Mouse (Mus musculus) embryonic fibroblast, embryonic 13.5 days (primary cell): ENCODE data around the gene Moap1. TPM values are rescaled to one million over a fixed set of nuclear protein-coding genes. Genes with fewer than 3 reads are reported as not detected.

Experiments used
- H3K27ac ChIP-seq: 2 replicates; pipeline ENCODE4 v1.5.1; 2012; ENCODE audit warnings: low read length, control low read depth, inconsistent platforms; ENCODE audit not compliant: insufficient read depth
- H3K4me1 ChIP-seq: 2 replicates; pipeline ENCODE4 v1.6.1; 2011; ENCODE audit warnings: low read length; ENCODE audit not compliant: control insufficient read depth, insufficient read depth
- H3K4me3 ChIP-seq: 2 replicates; pipeline ENCODE4 v1.5.1; 2011; ENCODE audit warnings: mild to moderate bottlenecking, control low read depth, low read length; ENCODE audit not compliant: insufficient read depth
- CTCF ChIP-seq: IDR thresholded peaks from 2 replicates; pipeline ENCODE4 v1.5.1; 2011; ENCODE audit warnings: mild to moderate bottlenecking, control low read depth, low read length, moderate library complexity, borderline replicate concordance; ENCODE audit not compliant: insufficient read depth
- POLR2A ChIP-seq: IDR thresholded peaks from 2 replicates; pipeline ENCODE4 v1.6.1; 2011; ENCODE audit warnings: low read depth, mild to moderate bottlenecking, control low read depth, low read length, moderate library complexity
- polyA plus RNA-seq: library from polyadenylated mRNA; stranded (reverse); fragments of >200 nt; gene quantifications from 2 replicates; pipeline ENCODE4 v1.2.4, GENCODE M21; 2011; ENCODE audit warnings: low read depth; ENCODE audit not compliant: missing spikeins, insufficient read length

Moap1 gene
- polyA plus RNA-seq, 1 experiment = 3.3 TPM

DNA sequence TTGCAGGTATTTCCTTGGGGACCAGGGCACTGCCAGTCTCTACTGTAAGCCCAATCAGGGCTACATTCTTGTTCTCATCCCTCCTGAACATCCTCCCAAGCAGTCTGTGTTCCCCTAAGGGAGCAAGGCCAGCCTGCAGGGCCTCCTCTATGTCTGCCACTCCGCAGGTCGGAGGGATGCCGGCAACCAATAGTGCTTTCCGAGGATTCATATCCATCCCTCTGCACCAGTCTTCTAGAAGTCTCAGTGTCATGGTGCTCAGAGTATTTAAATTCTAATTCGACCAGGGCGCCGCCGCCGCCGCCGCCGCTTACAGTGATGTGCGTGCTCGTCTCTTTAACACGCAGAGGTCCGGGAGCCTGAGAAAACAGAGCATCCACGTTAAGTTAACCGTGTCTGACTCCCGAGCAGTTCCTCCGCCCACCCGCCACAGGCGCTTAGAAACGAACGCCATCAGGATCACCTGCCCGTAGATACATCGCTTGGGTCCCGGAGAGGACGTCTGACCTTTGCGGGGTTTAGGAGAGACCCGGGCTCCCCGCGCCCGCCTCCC is 349 bp downstream of the Moap1 start:
- peak overlapping the region; percentile 71 for H3K27ac ChIP-seq
- peaks cover 5% of the 10 kb centered on the region; the same call in 1 of the 2 replicates for H3K4me1 ChIP-seq
- H3K4me3 ChIP-seq = peak overlapping the region; percentile 93
- no peak for TF ChIP-seq POLR2A
- no peak for TF ChIP-seq CTCF

DNA sequence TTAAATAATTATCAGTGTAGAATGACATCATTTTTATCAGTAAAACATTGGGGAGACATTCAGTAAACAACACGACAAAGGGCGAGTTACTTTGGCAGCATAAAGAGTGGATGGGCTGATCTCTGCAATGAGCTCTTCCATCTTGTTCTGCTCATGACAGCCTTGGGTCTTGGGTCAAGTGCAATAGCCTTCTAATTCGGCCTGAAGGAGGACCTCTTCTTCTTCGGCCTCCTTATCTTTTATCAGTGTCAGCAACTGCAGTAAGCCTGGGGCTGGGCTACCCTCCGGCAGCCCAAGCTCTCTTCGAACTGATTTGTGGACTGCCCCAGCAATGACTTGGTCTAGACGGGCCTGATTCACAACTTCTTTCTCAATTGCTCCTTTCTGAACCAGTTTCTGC is 1.4 kb downstream of the Moap1 start:
- no peak overlapping the region for H3K27ac ChIP-seq
- peaks cover 5% of the 10 kb centered on the region; the same call in 1 of the 2 replicates for H3K4me1 ChIP-seq
- H3K4me3 ChIP-seq = no peak overlapping the region
- TF ChIP-seq CTCF = no peak
- TF ChIP-seq POLR2A = no peak

DNA sequence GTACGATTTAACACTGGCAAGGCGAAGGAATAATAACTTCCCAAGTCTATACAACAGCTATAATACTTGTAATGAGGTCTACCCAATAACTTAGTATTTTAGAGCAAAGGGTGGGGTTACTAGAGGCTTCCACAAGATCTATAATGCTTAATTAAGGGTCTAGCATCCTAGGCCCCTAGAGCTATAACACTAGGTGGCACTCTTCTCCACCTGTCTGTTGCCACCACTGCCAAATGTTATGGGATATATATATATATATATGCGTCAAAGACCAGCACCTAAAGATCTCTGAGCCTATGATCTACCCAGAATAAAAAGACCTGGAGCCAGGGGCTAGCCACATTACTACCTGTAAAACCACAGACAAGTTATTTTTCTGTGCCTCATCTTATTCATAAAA is 3.2 kb downstream of the Moap1 start:
- TF ChIP-seq POLR2A = no peak
- H3K27ac ChIP-seq = no peak overlapping the region
- H3K4me3 ChIP-seq = no peak overlapping the region
- peaks cover 5% of the 10 kb centered on the region; the same call in 1 of the 2 replicates for H3K4me1 ChIP-seq

DNA sequence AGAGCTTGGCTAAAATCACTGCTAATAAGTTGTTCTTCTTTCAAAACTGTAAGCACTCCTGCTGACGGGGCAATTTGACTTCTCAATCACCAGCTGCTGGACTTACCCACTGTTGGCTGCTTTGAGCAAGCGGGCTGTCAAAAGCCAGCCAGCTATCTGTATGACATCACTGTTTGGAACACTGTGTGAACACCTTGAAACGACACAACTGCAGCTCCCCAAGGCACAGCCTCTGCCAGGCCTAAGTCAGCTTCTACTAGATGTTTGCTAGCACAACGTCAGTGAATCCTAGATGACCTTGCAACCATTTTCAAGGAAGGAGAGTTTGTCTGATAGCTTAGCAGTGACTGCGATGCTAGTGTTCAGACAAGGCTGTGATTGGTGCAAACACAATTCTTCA is 4.4 kb downstream of the Moap1 start:
- H3K4me1 ChIP-seq = no peaks in the 10 kb centered on the region; the same call in 1 of the 2 replicates

GRCm38 (mm10) chr12:102733381-102733780 is 10.1 kb downstream of the Moap1 start:
- TF ChIP-seq CTCF (peak; percentile 59), POLR2A (no peak)

More for the DNA sequence above, 4.4 kb downstream of the Moap1 start:
- no peak overlapping the region for H3K4me3 ChIP-seq
- no peak overlapping the region for H3K27ac ChIP-seq
- no peak for TF ChIP-seq CTCF
- no peak for TF ChIP-seq POLR2A

DNA sequence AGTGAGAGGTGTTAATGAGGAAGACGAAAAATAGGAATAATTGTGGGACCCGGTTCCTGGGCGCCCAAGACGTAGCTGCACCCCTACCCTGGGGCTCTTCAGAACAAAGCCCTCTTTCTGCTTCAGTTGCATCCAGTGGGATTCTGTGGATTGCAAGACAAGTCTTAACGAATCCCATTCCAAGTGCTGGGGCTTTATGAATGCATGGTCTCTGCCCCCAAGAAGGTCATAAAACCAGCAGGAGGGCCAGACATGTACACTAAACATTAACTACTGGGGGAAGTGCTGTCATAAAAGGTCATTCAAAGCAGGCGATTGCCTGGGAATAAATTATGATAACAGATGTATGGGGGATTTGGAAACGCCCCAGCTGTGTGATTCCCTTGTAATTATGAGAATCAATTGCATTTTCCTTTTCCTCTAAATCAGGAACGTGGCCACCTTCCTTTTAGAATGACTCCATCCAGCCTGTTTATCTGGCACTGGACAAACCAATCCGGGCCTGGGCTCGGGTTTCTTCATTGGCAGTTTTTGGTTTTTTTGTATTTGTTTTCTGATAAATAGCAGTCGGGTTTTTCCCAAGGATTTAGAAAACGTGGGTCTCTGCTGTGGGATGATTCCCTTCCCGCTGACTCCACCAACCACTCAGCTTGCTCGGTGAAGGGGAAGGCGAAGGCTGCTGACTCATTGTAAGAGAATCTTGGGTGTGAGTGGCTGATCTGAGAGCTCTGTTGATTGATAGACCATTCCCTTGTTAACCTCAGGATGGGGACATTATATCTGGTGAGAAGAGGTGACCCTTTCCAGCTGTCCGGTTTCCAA is 12.5 kb downstream of the Moap1 start:
- Histone ChIP-seq H3K4me1 (no peaks in the 10 kb centered on the region; the same call in none of the 2 replicates), H3K27ac (peak overlapping the region; percentile 42), H3K4me3 (no peak overlapping the region)
- no peak for TF ChIP-seq POLR2A
- TF ChIP-seq CTCF = no peak

More at GRCm38 (mm10) chr12:102733381-102733780, 10.1 kb downstream of the Moap1 start:
- no peaks in the 10 kb centered on the region; the same call in none of the 2 replicates for H3K4me1 ChIP-seq
- H3K27ac ChIP-seq = no peak overlapping the region
- H3K4me3 ChIP-seq = no peak overlapping the region

DNA sequence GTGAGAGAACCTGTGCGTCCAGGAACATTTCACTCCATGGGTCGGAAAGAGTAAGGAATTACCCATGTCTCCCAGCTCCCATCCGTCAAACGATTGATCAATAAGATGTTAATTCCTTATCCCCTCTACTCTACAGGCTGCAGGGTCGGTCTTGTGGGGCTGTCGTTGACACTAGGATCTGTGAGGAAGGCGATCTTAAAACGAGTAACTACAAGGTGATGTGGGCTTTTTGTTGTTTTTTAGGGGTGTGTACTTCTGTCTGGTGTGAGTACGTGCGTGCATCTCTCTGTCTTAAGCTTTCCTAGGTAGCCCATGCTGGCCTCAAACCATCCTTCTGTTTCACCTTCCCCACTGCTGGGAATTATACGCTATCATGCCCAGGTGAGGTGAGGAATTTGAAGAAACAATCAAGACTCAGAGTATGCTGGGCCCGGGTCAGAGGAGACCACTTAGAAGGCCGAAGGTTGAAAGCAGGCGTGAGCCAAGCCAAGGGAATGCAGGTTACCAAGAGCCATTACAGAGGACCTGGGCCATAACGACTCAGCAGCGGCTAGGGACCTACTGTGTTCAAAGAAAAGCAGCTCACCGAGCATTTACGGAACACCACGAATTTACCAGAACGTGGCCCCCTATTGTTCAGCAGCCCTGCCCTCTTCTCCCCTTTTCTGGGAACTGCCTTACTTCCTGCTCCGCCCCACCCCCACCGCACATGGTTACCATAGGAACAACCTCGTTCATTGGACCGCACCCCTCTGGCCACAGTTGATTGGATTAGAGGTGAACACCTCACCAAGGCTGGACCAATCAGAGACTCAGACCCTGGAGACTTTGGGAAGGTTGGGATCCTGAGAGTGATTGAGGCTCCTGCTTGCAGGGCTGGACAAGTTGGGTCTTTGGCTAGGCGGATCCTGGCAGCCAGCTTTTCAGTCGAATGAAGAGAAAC is 13.3 kb downstream of the Moap1 start:
- H3K4me3 ChIP-seq = no peak overlapping the region
- no peak for TF ChIP-seq CTCF
- TF ChIP-seq POLR2A = no peak
- H3K27ac ChIP-seq = peak overlapping the region; percentile 42
- H3K4me1 ChIP-seq = no peaks in the 10 kb centered on the region; the same call in none of the 2 replicates

GRCm38 (mm10) chr12:102725761-102726175 is 17.7 kb downstream of the Moap1 start:
- TF ChIP-seq POLR2A (no peak), CTCF (no peak)
- H3K4me3 ChIP-seq = no peak overlapping the region
- no peak overlapping the region for H3K27ac ChIP-seq
- H3K4me1 ChIP-seq = no peaks in the 10 kb centered on the region; the same call in 1 of the 2 replicates

DNA sequence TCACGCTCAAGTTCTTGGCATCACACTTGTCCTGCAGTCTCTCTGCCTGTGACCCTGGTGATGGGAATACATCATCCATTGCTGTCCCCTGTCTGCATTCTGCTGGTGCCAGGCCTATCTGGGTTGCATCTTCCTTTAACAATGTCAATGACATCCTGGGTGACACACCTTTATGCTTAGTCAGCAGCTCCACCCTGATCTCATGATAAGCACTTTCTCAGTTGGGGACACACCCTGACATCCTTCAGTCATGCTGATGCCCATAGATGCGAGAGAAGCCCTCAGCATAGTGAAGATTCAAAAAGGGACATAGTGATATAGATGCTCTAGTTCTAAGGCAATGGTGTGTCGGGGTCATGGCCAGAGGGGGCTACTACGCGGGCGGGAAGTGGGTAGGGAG is 18.3 kb downstream of the Moap1 start:
- H3K4me1 ChIP-seq = no peaks in the 10 kb centered on the region
- no peak overlapping the region for H3K4me3 ChIP-seq
- TF ChIP-seq CTCF = no peak
- no peak for TF ChIP-seq POLR2A
- H3K27ac ChIP-seq = no peak overlapping the region
